23 mouse cellular contexts compared by ENCODE assay signal in the genomic region with DNA sequence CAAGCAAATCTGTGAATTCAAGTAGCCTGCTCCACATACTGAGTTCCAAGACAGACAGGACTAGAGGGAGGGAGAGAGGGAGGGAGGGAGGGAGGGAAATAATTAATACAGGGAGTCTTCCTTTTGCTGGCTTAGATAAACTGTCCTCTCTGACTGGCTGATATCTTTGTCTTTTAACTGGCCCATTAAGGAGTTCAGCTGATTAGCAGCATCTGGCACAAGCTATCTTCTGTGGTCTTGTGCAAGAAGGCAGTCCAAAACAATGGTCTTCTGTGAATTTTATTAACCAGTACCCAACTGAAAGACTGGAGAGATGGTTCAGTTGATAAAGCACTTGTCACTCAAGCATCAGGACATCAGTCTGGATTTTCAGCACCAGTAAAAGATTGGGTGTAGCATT. TPM values are rescaled to one million over a fixed set of nuclear protein-coding genes. Genes with fewer than 3 reads are reported as not detected.
DNase-seq lines count a peak whose midpoint lies in the region; ATAC-seq lines count a peak whose summit lies in the region.
"Had no signal": no experiment of that assay in that cellular context is flagged by ENCODE, and none has a peak within 500 bp of the region (broad histone marks: within the 10 kb centered on the region; RNA-seq: fewer than 3 reads in every experiment).

No protein-coding gene starts in this region.

- no peak overlapping the region for H3K4me2 ChIP-seq in liver, embryonic 13.5 days
- H3K4me2 ChIP-seq: kidney, embryonic 15.5 days; midbrain, embryonic 13.5 days had no signal

- peaks cover 82% of the 10 kb centered on the region for H3K4me1 ChIP-seq in liver, embryonic 13.5 days (replicated peaks)

- H3K4me3 ChIP-seq in liver, embryonic 13.5 days (replicated peaks) = no peak overlapping the region
- H3K4me3 ChIP-seq: heart, embryonic 10.5 days; kidney, embryonic 15.5 days; limb, embryonic 10.5 days; midbrain, embryonic 13.5 days had no signal

- H3K27me3 ChIP-seq in liver, embryonic 13.5 days = no peaks in the 10 kb centered on the region
- H3K27me3 ChIP-seq: kidney, embryonic 15.5 days; midbrain, embryonic 13.5 days had no signal

- H3K36me3 ChIP-seq in liver, embryonic 13.5 days = 0 out of 2 replicates have a peak, but pooled peaks cover 4% of the 10 kb centered on the region
- H3K36me3 ChIP-seq: midbrain, embryonic 13.5 days had no signal

- DNase-seq in heart, adult 11 months = peak; percentile 36
- DNase-seq in heart, adult 9 months (ENCODE audit: low spot score in 2 of 2) = no peak
- peak; percentile 20 for DNase-seq in MN1 (ENCODE audit: low spot score)
- no peak for DNase-seq in liver, embryonic 13.5 days
- DNase-seq in lung, postnatal 14 days = no peak
- DNase-seq in right cerebral cortex, postnatal 25 days = no peak
- no peak for DNase-seq in left cerebral cortex, adult 18-20 months (ENCODE audit: low spot score in 2 of 2)
- DNase-seq: adrenal gland, postnatal 10 days; cerebellum, adult 2 months; cerebellum, postnatal 36 days; gastrocnemius, postnatal 36 days; heart, postnatal 4 days; kidney, adult 11 months; lung, adult 18-20 months; lung, postnatal 10 days; thymus, postnatal 14 days had no signal

- ATAC-seq in liver, embryonic 13.5 days (ENCODE audit: low read depth) = peak; percentile 76
- peak; percentile 81 for ATAC-seq in megakaryocyte-erythroid progenitor cell, adult 5-6 weeks (replicated peaks; ENCODE audit: low FRiP score, low TSS enrichment, poor library complexity, severe bottlenecking)
- ATAC-seq: CD4-positive, CD25-positive, alpha-beta regulatory T cell, adult 4 months; hindbrain, embryonic 16.5 days; midbrain, embryonic 13.5 days had no signal

- no peak overlapping the region for H3K9ac ChIP-seq in liver, embryonic 13.5 days
- H3K9ac ChIP-seq: kidney, embryonic 15.5 days; midbrain, embryonic 13.5 days had no signal

- H3K27ac ChIP-seq in liver, embryonic 13.5 days = peak overlapping the region; percentile 56
- H3K27ac ChIP-seq: heart, embryonic 10.5 days; kidney, embryonic 15.5 days; limb, embryonic 10.5 days; midbrain, embryonic 13.5 days had no signal

- no peaks in the 10 kb centered on the region for H3K9me3 ChIP-seq in liver, embryonic 13.5 days (replicated peaks)
- H3K9me3 ChIP-seq: heart, embryonic 10.5 days; kidney, embryonic 15.5 days; limb, embryonic 10.5 days; midbrain, embryonic 13.5 days had no signal

RNA-seq across cellular contexts. Expression of gene Raf1, which starts 17.6 kb away (rescaled TPM):
- 32.8 and 38.3 TPM in 2 replicates for polyA plus RNA-seq in liver, embryonic 13.5 days (2015; fragmentation: Nextera tagmentation; extraction: Ambion mirVana)
- 112 and 136 TPM in 2 replicates for total RNA-seq in megakaryocyte-erythroid progenitor cell, adult 5-6 weeks (2014; fragmentation: Nextera tagmentation)
- 68.6 and 77.5 TPM in 2 replicates for total RNA-seq in megakaryocyte-erythroid progenitor cell, adult 5-6 weeks (2017)
- 10 to 100 TPM; 79.3 to 88.2 TPM for total RNA-seq in left cerebral cortex, adult 18-20 months (2021)

RNA-seq across cellular contexts. Expression of gene Mkrn2, which starts 57.1 kb away (rescaled TPM):
- 11.4 and 12.1 TPM in 2 replicates for polyA plus RNA-seq in liver, embryonic 13.5 days (2015; fragmentation: Nextera tagmentation; extraction: Ambion mirVana)
- total RNA-seq in megakaryocyte-erythroid progenitor cell, adult 5-6 weeks (2014; fragmentation: Nextera tagmentation) = 5.5 and 17.0 TPM in 2 replicates
- total RNA-seq in megakaryocyte-erythroid progenitor cell, adult 5-6 weeks (2017) = 14.7 and 26.0 TPM in 2 replicates
- total RNA-seq in left cerebral cortex, adult 18-20 months (2021) = 10 to 100 TPM; 35.7 to 38.3 TPM

Comparison
In these comparisons a context has a peak if more than half of its experiments do, and no peak if none do; other contexts are left out.
1. DNase-seq: peak in heart, adult 11 months (single experiment) and MN1 (single experiment); none in heart, adult 9 months (0 of 2), liver, embryonic 13.5 days (single experiment), lung, postnatal 14 days (single experiment), right cerebral cortex, postnatal 25 days (single experiment) and left cerebral cortex, adult 18-20 months (0 of 2).